Mouse (Mus musculus) v-Abl transformed pro-B cells (cell line): ENCODE results near the gene Serpinb6b.
"Not testable (repeated sequence)": the region's sequence is repeated elsewhere in the genome, so short reads cannot be mapped to it uniquely, and the experiment has no call there.

ENCODE experiments used
- in situ Hi-C, 2 experiments: fragments of 400-800 bp; cut with MboI; formaldehyde crosslinking; loops; one replicate each; pipeline ENCODE4 v1.15.1; 2025; ENCODE audit not compliant: unreplicated experiment in 2 of 2

Gene Serpinb6b

DNA sequence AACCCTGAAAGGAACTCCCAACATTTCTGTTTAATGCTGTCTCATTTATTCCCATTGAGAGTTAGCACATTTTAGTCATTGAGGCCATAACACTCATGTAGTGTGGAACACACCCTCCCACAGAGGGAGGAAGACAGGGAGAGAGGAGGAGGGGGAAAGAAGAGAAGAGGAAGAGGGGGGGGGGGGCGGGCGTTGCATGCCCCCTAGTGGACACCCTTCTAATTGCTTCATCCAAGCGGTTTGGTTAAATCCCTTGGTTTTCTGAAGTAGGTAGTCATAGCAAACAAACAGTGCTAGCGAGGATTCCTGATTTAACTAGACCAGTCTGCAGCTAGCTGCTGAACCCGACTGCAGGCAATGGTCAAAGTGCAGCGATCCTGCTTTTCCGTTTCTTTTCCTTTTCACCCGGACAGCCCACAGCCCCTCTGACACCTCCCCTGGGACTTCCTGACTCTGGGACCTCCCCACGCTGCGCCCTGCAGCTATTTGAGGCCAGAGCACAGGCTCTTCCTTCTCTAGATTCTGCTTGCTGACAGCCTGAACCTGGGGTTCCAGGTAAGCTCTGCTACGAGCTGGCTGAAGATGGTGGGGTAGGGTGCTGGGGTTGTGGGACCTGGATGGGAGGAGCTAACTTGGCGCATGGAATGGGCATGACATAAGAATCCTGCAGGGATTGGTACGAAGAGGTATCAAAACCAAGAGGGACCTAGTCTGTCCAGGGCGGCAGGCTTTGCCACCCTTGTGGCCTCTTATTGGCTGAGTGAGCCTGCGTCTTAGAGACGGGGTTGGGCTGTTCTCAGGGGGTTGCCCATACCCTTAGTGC, at the start of gene Serpinb6b:
Gene Serpinb6b (plus strand): TSS at position 221 of the 823 bp plus-strand sequence.
- in situ Hi-C loops = loop anchor here (5.0 to 10.0 kb wide), 3 partner anchors 48 to 110 kb away; partner anchors contain the start of gene Serpinb1b (in 1 of the 2)

DNA sequence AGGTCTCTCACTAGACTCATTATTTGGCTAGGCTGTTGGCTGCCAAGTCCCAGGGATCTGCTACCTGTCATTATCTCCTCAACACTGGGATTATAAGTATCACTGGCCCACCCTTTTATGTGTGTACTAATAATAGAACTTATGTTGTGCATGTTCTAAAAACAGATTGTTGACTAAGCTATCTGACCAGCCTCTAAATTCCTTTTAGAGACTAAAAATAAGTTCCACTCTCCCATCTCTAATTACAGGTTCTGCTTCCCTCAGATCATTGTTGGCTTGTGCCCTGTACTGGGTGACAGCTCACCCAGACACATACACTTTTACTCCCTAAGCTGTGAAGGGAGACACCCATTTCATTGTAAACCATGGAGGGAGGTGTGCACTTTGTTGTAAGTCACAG, 42.4 kb upstream of the Serpinb6b start:
- in situ Hi-C loops = no loop called here

DNA sequence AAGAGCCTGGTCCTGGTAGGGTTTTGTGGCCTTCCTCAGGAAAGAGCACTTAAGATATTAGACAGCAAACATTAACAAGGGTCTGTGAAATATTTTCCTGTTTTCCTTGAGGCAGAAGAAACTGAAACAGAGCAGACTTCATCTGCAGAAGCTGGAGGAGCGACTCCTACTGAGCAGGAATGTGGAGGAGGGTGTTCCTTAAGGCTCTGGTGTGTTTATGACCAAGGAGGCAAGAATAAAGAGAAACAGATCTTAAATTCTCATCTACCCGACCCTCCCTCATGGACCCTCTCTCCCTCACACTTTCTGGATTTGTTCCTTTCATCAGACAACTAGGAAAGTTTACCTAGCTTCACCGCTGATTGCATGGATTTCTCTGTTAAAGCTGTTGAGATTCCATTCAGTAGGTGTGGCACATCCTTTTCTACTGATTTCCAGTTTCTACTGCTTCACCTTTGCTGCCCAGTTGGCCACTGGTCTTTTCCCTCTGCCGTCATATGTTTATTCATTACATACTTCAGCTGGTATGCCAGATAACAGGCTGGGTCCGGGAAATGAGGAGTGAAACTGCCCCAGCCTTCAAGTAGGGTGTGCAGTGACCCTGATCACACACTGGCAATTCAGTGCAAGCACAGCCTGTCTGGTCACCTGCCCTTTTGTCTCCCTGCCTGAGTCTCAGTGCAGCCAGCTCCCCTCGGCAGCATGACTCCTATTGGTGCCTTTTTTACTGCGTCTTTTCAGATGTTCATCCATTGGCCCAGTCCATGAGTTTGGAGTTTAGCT, 40.2 kb upstream of the Serpinb6b start:
- in situ Hi-C loops = no loop called here

DNA sequence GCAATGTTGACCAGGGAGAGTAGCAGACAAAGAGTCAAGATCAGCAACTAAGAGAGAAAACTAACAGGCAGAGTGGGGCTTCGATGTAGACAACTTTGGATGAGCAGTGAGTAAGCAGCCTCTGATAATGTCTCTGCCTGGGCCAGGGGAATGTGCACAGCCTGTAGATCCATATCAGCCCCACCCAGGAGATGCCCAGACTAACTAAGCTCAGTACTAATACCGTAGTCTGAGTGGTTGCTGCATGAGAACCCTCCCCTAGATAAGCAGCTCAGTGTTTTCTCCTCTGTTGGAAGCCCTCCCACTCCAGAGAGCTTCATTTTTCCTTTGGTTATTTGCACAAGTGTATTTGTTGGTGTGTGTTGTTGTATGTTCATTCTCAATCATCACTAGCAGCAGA, 38.3 kb upstream of the Serpinb6b start:
- in situ Hi-C loops = no loop called here

DNA sequence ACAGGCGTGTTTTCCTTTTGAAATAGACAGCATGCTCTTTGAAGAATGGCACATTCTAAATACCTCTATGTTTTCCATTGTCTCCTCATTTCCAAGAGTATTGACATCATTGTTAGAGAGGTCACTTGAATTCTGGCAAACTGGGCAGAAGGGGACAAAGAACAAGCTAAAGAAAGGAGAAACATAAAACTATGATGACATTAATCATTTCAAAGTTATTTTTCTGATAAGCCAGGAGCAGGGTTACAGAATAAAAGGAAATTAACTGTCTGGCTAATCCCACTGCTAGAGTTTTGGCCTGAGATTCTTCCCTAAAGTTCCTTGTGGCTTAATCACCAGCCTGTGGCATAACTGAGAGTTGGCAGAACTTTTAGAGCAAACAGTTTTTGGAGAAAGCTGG, 37.8 kb upstream of the Serpinb6b start:
- in situ Hi-C loops = no loop called here

DNA sequence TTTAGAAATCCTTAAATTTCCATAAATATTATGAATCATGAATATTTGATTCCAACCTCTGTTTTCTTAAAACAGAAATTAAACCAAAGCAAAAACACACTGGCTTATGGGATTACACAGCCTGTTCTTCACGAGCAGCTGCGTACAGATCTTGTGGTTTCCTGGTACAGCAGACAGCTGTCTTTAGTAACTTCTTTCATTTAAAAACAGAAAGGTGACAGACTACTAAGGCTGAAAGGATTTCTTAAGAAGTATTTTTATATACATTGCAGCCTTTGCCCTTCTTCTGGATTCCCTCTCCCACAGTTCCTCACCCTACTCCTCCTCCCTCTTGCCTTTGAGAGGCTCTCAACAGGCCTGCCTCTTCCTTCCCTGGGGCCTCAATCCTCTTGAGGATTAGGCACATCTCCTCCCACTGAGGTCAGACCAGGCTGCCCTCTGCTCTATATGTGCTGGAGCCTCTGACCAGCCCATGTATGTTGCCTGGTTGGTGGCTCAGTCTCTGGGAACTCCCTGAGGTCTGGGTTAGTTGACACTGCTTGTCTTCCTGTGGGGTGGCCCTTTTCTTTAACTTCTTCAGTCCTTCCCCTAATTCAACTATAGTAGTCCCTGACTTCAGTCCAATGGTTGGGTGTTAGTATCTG, 35.8 kb upstream of the Serpinb6b start:
- in situ Hi-C loops = no loop called here

DNA sequence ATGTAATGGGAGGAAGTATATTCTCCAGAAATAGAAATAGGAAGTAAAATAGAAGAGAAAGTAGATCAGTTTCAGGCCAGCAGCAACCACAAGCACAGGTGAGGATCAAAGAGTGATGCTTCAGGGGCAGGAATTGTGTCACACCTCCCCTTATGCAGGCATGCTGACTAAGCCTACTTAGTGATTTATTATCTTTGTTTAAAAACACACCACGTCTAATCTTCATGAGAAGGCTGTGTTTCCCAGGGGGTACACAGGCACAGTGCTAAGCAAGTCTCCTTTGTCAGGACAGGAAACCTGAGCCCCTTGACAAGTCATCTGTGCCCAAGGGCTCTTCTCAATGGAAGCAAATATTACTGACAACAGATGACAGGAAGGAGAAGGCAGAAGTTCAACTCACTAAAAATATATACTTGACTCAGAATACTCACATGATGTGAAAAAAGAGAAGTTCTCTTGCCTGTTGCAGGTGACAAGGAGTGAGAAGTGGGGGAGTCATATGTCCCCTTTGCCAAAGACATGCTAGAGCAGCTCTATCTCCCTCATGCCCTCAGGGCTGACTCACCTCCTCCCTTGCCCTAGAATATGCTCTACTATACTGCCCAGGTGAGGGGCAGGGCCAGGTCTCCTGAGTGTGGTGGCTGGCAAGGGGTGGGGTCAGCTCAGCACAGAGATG, 30.2 kb upstream of the Serpinb6b start:
- in situ Hi-C loops = no loop called here

DNA sequence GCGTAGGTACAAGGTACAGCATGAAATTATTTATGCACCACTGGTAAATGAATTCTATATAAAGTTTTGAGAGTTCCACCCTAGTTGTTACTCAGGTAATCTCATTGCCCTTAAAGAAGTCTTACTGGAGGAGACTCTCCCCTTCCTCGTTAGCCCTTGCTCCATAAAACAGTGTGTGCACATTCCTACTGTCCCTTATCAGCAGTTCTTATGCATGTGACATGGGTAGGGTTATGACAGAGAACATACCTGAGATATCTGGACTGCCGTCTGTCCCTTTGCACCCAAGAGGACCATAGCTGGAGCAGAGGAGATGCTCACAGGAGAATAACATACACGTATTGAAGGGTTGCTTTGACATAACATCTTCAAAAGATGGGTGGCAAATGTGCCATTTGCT, 26.7 kb upstream of the Serpinb6b start:
- in situ Hi-C loops = not testable (repeated sequence)

DNA sequence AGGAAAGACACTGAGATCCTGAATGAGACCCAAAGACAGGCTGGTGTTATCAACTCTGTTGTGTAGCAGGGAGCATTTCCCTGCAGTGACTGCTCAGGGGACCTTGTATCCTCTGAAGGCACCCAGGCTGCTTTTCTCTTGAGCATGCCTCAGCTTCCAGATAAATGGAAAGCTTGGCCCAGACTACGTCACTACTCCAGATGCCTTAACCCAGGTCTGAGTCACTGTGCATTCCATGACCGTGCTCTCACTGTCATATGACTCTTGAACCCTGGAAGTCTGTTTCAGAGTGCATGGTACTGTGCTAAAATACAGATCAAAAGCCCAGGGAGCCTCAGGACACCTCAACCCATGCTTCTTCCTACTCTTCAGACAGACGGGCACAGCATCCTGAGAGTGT, 25.8 kb upstream of the Serpinb6b start:
- in situ Hi-C loops = not testable (repeated sequence)

DNA sequence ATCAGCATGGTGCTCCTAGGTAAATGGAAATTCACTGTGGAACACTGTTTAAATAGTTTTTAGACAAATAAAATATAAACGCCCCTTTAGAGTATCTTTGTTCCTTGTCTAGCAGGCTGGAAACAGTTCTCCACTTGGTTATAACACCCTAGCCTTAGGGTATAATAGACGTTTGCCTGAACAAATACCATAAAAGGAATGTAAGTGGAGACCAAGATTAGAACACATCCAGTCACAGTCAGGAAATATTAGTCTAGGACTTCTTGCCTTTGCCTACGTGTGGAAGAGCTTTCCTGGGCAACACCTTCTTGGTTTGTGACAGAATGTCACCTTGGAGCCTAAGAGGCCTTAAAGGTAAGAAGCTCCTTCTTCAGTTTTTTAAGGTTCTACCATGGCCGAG, 8.5 kb upstream of the Serpinb6b start:
- in situ Hi-C loops = no loop called here

DNA sequence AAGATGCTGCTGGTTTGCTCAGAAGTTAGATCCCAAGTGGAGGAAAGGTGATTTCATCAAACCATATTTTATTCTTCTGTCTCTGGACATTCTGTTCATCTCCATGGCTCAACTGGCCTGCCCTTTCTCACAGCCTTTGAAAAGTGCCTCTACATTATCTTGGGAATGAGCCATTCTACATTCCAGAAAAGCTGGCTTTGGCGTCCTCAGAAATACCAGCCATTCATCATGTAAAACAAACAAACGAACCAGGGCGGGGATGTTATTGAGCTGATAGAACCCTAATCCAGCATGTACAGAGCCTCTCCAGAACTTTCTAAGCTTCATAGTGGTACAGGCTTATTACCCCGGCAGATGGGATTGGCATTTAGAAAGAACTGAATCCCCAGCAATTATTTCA, 7.1 kb upstream of the Serpinb6b start:
- in situ Hi-C loops = no loop called here

DNA sequence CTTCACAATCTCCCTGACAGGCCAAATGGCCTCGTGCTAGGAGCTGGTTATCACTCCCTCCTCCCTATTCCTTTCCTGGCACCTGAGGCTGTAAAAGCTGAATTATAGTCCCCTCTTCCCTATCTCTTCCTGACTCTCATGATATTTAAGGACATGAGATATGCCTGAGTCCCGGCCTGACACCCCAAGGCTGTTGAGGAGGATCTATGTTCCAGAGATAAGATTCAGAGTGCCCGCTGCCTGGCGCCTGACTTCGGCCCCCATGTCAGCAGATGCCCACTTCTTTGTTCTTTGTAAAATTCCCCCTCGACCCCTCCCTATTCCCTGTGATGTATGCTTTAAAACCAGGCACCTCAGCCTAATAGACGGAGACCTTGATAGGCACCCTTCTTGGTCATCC, 6.5 kb upstream of the Serpinb6b start:
- in situ Hi-C loops = not testable (repeated sequence)

DNA sequence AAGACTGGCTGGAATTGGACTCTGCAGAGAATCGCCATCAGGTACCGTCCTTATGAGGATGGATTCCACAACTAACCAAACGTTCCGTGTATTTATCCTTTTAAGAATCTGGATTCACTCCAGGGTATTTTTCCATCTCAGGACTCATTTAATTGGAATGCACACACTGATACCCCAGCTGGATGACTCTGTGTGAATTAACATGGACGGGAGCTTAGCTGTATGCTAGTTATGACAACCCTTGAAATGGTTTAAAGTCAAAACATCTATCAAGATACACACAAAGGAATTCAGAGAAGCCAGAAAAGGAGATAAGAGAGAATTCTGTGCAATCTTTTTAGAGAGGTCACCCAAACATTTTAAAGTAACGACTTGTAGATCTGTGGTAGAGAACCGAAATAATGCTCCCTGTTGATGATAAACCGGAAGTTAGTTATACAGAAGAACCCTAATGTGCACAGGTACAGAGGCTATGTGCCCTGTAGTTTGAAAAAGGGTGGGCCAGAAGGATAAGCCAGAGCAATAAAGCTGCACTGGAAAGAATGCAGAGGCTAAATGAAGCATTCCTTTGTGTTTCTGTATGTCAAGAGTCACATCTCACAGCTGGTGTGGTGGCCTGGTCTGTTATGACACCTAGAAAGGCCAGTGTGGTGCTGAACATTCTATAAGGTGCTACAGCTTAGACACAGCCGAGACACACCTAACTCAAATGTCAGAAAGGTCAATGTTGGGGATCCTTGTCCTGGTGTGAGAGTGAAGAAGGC, 837 bp upstream of the Serpinb6b start:
- in situ Hi-C loops = loop anchor here in 1 of 2 experiments (10.0 kb wide), 1 partner anchor 111 kb away; the partner anchor contains the start of gene Serpinb1b

DNA sequence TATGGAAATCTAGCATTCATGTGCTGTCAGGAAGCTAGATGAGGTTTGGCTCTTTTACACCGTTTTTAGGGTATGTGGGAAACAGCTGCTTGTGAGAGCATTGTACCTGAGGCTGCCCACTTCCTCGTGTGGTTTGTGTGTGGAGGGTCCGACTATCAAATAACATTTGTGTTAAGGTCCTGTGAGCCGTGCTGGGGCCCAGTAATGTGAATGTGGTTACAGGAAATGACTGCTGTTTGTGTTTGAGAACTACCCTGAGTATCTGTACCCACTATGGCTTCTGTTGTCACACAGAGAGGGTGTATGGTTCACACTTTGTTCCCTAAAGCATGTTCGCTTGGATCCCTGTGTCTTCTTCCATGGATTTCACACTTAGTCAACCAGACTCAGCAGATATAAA, 1.1 kb downstream of the Serpinb6b start:
- in situ Hi-C loops = loop anchor here (5.0 to 10.0 kb wide), 3 partner anchors 49 to 109 kb away; partner anchors contain the start of gene Serpinb1b (in 1 of the 2)

DNA sequence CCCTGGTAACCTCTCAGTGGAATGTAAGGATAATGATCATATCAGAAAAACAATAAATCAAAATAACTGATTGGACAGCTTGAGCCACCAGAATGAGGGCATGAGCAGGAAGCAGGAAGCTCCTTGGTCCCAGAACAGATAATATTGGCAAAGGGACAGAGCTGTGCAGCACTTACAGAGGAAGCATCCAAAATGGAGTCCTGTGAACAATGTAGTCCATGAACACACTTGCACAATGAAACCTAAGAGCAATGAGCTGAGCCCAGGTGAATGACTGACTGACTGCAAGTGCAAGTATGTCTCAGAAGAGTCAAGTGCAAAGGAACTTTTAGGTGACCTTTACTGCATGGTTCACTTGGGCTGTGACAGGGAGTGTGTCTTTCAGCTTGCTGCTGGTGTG, 2.2 kb downstream of the Serpinb6b start:
- in situ Hi-C loops = loop anchor here (5.0 to 10.0 kb wide), 3 partner anchors 50 to 108 kb away; partner anchors contain the start of gene Serpinb1b (in 1 of the 2)

DNA sequence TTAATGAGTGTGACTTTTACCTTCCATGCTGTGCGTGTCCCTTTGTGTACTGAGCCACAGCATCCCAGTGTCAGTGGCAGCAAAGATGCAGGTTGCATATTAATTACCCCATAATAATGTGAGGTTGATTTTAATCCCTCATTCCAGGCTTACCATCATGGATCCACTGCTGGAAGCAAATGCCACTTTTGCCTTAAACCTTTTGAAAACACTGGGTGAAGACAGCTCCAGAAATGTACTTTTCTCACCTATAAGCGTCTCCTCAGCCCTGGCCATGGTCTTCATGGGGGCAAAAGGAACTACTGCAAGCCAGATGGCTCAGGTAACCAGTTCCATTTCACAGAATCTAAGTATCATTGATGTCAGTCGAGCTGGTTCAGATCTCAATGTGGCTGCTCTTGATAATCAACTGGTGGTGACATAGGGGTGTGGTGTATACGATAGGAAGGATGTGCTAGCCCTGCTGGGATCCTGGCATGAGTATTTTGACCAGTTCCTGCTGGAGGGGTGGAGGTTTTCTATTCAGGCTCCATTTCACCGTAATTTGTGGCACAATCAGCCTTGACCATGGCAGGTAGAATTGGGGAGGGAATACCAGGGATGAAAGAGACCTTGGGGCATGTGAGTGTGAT, 3.5 kb downstream of the Serpinb6b start:
- in situ Hi-C loops = loop anchor here (5.0 to 10.0 kb wide), 3 partner anchors 51 to 106 kb away; partner anchors contain the start of gene Serpinb1b (in 1 of the 2)

DNA sequence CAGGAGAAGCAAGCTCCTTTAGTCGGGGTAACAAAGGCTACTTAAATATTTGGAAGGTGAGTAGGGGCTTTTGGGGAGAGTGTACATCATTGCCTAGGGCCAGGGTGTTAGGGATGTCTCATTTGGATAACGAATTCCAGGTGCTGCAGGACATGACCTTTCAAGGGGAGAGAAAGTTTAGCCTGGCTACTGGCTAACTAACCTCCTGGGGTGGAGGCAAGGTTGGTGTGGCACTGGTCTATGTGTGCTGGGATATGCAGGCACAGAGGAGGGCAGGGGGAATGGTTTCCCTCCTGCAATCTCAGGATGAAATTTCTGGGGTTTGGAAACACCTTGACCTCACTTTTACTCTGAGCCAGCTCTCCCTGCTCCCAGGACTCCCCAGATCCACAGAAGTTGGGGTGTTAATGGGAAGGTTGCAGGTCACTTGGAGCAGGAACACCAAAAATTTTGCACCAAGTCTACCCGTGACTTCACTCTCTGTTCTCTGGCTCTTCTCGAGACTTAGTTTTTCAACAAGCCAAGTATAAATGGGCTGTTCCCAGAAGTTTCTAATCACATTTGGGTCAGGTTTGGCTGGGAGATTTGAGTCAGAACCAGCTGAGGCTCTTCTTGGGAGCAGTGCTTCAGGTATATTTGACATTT, 4.1 kb downstream of the Serpinb6b start:
- in situ Hi-C loops = loop anchor here (5.0 to 10.0 kb wide), 3 partner anchors 52 to 106 kb away; partner anchors contain the start of gene Serpinb1b (in 1 of the 2)

DNA sequence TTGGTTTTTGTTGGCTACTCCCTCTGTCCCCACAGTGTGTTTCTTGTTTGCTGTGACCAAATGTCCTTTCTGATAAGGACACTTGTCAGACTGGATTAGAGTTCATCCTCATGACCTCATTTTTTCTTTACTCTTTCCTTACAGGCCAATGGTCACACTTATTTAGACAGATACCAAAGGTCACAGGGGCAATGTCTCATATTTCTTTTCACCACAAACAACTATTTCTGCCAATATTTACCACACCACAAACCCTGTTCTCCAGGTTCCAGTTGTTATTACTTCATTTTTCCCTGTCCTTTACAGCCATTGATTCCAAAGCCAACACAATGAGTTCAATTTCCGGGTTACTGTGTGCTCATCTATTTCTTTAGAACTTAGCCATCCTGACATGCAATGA, 4.6 kb downstream of the Serpinb6b start:
- in situ Hi-C loops = loop anchor here (5.0 to 10.0 kb wide), 3 partner anchors 52 to 105 kb away; partner anchors contain the start of gene Serpinb1b (in 1 of the 2)
